Mouse (Mus musculus) CH12.LX (cell line): ENCODE results near the gene Gm21915.

ENCODE experiments used
- CHD1 ChIP-seq: IDR thresholded peaks from 2 replicates; pipeline ENCODE4 v1.6.1; 2012; ENCODE audit warnings: low read depth, low read length, improper control_type of control experiment, inconsistent platforms
- CTCF ChIP-seq, 2 experiments: IDR thresholded peaks in 1 of 2; conservative IDR thresholded peaks in 1 of 2; 2 replicates each; pipeline ENCODE4 v1.5.1; 2011 to 2012; ENCODE audit warnings: low read depth in 2 of 2, low read length in 2 of 2, improper control_type of control experiment in 1 of 2, inconsistent platforms in 1 of 2, mild to moderate bottlenecking in 1 of 2, moderate library complexity in 1 of 2
- EP300 ChIP-seq: IDR thresholded peaks from 2 replicates; pipeline ENCODE4 v1.6.1; 2011; ENCODE audit warnings: low read length, improper control_type of control experiment
- ETS1 ChIP-seq: conservative IDR thresholded peaks from 2 replicates; pipeline ENCODE4 v1.6.1; 2012; ENCODE audit warnings: low read depth, mild to moderate bottlenecking, inconsistent platforms, low read length, improper control_type of control experiment, moderate library complexity
- JUN ChIP-seq: IDR thresholded peaks from 2 replicates; pipeline ENCODE4 v1.6.1; 2011; ENCODE audit warnings: low read depth, mild to moderate bottlenecking, low read length, improper control_type of control experiment, moderate library complexity; ENCODE audit not compliant: insufficient read depth
- MAZ ChIP-seq: IDR thresholded peaks from 2 replicates; pipeline ENCODE4 v1.6.1; 2012; ENCODE audit warnings: low read depth, mild to moderate bottlenecking, inconsistent platforms, low read length, improper control_type of control experiment, moderate library complexity
- POLR2A ChIP-seq: IDR thresholded peaks from 2 replicates; pipeline ENCODE4 v1.6.1; 2011; ENCODE audit warnings: low read depth, mild to moderate bottlenecking, improper control_type of control experiment, low read length
- SIN3A ChIP-seq: IDR thresholded peaks from 2 replicates; pipeline ENCODE4 v1.6.1; 2012; ENCODE audit warnings: low read length, improper control_type of control experiment, inconsistent platforms
- TBP ChIP-seq: conservative IDR thresholded peaks from 2 replicates; pipeline ENCODE4 v1.6.1; 2011; ENCODE audit warnings: low read depth, low read length, improper control_type of control experiment
- ZNF384 ChIP-seq: IDR thresholded peaks from 2 replicates; pipeline ENCODE4 v1.6.1; 2012; ENCODE audit warnings: low read depth, low read length, improper control_type of control experiment, inconsistent platforms

DNA sequence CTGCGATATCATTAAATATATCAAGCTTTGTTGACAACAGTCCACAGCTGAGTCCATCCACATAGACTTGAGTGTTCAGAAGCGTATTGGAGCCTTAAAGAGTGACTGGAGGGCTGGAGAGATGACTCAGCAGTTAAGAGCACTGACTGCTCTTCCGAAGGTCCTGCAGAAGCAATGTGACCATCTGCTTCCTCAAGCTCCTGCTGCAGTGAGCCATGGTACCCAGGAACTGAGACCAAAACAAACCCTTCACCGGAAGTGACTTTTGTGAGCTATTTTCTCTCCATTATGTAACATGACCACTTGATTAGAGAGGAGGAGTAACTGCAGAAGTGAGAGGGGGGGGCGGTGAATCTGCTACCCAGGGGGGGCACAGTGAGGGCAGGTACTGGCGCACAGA is 39.3 kb upstream of the Gm21915 start:
- TF ChIP-seq TBP (no peak), JUN (no peak), EP300 (no peak), CTCF (conservative IDR thresholded peaks at IDR 0.05 in 1 of 2, IDR thresholded peaks at IDR 0.05 in 1 of 2; ENCODE audit: low read depth in 2 of 2, low read length in 2 of 2) (no peak), ETS1 (peak; percentile 68), ZNF384 (no peak), CHD1 (no peak), SIN3A (no peak), MAZ (no peak), POLR2A (no peak)
